Mouse (Mus musculus) embryonic facial prominence, embryonic 12.5 days (tissue): ENCODE measurements at regions not wholly inside any gene's neighbourhood (a gene's known extent, or its start where the extent isn't known, plus 50 kb on each side); places are given as distances from the start of the nearest gene placed in this dataset.

Source experiments
- ATAC-seq: fragments of 200-750 bp; cut with Nextera tagmentation; 2 replicates; pipeline ENCODE4 v1.8.0; 2017; ENCODE audit not compliant: insufficient number of reproducible peaks, insufficient read depth, low FRiP score, low TSS enrichment
- H3K27ac ChIP-seq: fragments of 300-500 bp; sonication (generic); 2 replicates; pipeline ENCODE4 v1.5.1; 2016; ENCODE audit warnings: mild to moderate bottlenecking
- H3K27me3 ChIP-seq: fragments of 300-500 bp; sonication (generic); 2 replicates; pipeline ENCODE4 v1.6.1; 2016; ENCODE audit warnings: mild to moderate bottlenecking, moderate library complexity
- H3K36me3 ChIP-seq: fragments of 300-500 bp; sonication (generic); 2 replicates; pipeline ENCODE4 v1.6.1; 2016; ENCODE audit warnings: mild to moderate bottlenecking
- H3K4me1 ChIP-seq: fragments of 300-500 bp; sonication (generic); 2 replicates; pipeline ENCODE4 v1.6.1; 2016
- H3K4me2 ChIP-seq: fragments of 300-500 bp; sonication (generic); replicated peaks from 2 replicates; pipeline ENCODE4 v1.6.1; 2016; ENCODE audit warnings: mild to moderate bottlenecking, moderate library complexity
- H3K4me3 ChIP-seq: fragments of 300-500 bp; sonication (generic); 2 replicates; pipeline ENCODE4 v1.5.1; 2016; ENCODE audit warnings: mild to moderate bottlenecking
- H3K9ac ChIP-seq: fragments of 300-500 bp; sonication (generic); 2 replicates; pipeline ENCODE4 v1.6.1; 2016; ENCODE audit warnings: mild to moderate bottlenecking, moderate library complexity
- H3K9me3 ChIP-seq: fragments of 300-500 bp; sonication (generic); 2 replicates; pipeline ENCODE4 v1.6.1; 2016; ENCODE audit warnings: mild to moderate bottlenecking, moderate library complexity
- WGBS: fragments of 180-500 bp; shearing (Covaris S2); methylation state at CpG from one replicate; pipeline ENCODE4 v1.1.7; 2016; 5-methylcytosine and 5-hydroxymethylcytosine counted together

GRCm38 (mm10) chr1:81864571-81864970, 368.3 kb upstream of the Gm9747 start:
- 86% methylated on average over 3 of the region's 3 CpGs for WGBS
- H3K4me1 ChIP-seq = no peaks in the 10 kb centered on the region
- H3K9me3 ChIP-seq = no peaks in the 10 kb centered on the region
- H3K36me3 ChIP-seq = no peaks in the 10 kb centered on the region
- no peak overlapping the region for H3K9ac ChIP-seq
- no peak overlapping the region for H3K4me3 ChIP-seq
- no peak overlapping the region for H3K27ac ChIP-seq
- no peak for ATAC-seq
- no peak overlapping the region for H3K4me2 ChIP-seq
- H3K27me3 ChIP-seq = no peaks in the 10 kb centered on the region

- Histone ChIP-seq H3K36me3 (no peaks in the 10 kb centered on the region), H3K9me3 (no peaks in the 10 kb centered on the region), H3K4me2 (no peak overlapping the region), H3K9ac (no peak overlapping the region), H3K27ac (no peak overlapping the region), H3K4me1 (no peaks in the 10 kb centered on the region), H3K4me3 (no peak overlapping the region), H3K27me3 (no peaks in the 10 kb centered on the region)
- 78% methylated on average over 1 of the region's 1 CpGs for WGBS
- ATAC-seq = no peak
These were observed 345.9 kb upstream of the Gm9747 start for GRCm38 (mm10) chr1:81886940-81887531.

GRCm38 (mm10) chr1:81897241-81897640, 335.7 kb upstream of the Gm9747 start:
- ATAC-seq = no peak
- Histone ChIP-seq H3K9me3 (no peaks in the 10 kb centered on the region), H3K27me3 (no peaks in the 10 kb centered on the region), H3K4me2 (no peak overlapping the region), H3K4me1 (no peaks in the 10 kb centered on the region), H3K36me3 (no peaks in the 10 kb centered on the region), H3K27ac (no peak overlapping the region), H3K4me3 (no peak overlapping the region), H3K9ac (no peak overlapping the region)
- 72% methylated on average over 3 of the region's 3 CpGs for WGBS

- WGBS = 73% methylated on average over 7 of the region's 7 CpGs
- no peak for ATAC-seq
- H3K27ac ChIP-seq = no peak overlapping the region
- no peak overlapping the region for H3K4me3 ChIP-seq
- H3K4me2 ChIP-seq = no peak overlapping the region
- H3K9ac ChIP-seq = no peak overlapping the region
- H3K27me3 ChIP-seq = no peaks in the 10 kb centered on the region
- no peaks in the 10 kb centered on the region for H3K9me3 ChIP-seq
- peaks cover 4% of the 10 kb centered on the region; the same call in 1 of the 2 replicates for H3K4me1 ChIP-seq
- no peaks in the 10 kb centered on the region for H3K36me3 ChIP-seq
These were observed 332.1 kb upstream of the Gm9747 start for GRCm38 (mm10) chr1:81900843-81901242.

GRCm38 (mm10) chr1:81904056-81904455, 328.9 kb upstream of the Gm9747 start:
- Histone ChIP-seq H3K9ac (no peak overlapping the region), H3K4me2 (no peak overlapping the region), H3K27me3 (no peaks in the 10 kb centered on the region), H3K4me3 (no peak overlapping the region), H3K9me3 (no peaks in the 10 kb centered on the region), H3K36me3 (no peaks in the 10 kb centered on the region), H3K27ac (peak overlapping the region; percentile 50; the same call in 1 of the 2 replicates), H3K4me1 (peaks cover 4% of the 10 kb centered on the region; the same call in 1 of the 2 replicates)
- ATAC-seq = no peak
- 46% methylated on average over 3 of the region's 3 CpGs for WGBS

- Histone ChIP-seq H3K9ac (no peak overlapping the region), H3K36me3 (no peaks in the 10 kb centered on the region), H3K4me1 (peaks cover 5% of the 10 kb centered on the region; the same call in 1 of the 2 replicates), H3K9me3 (no peaks in the 10 kb centered on the region), H3K4me2 (no peak overlapping the region), H3K4me3 (no peak overlapping the region), H3K27me3 (no peaks in the 10 kb centered on the region), H3K27ac (no peak overlapping the region)
- no peak for ATAC-seq
These were observed 320.3 kb upstream of the Gm9747 start for GRCm38 (mm10) chr1:81912607-81913006.

GRCm38 (mm10) chr1:81913561-81913964, 319.3 kb upstream of the Gm9747 start:
- Histone ChIP-seq H3K9ac (no peak overlapping the region), H3K9me3 (no peaks in the 10 kb centered on the region), H3K27ac (no peak overlapping the region), H3K4me3 (no peak overlapping the region), H3K36me3 (no peaks in the 10 kb centered on the region), H3K4me1 (peaks cover 5% of the 10 kb centered on the region; the same call in 1 of the 2 replicates), H3K27me3 (no peaks in the 10 kb centered on the region), H3K4me2 (no peak overlapping the region)
- no peak for ATAC-seq
- WGBS = 67% methylated on average over 4 of the region's 4 CpGs

GRCm38 (mm10) chr1:81916840-81917239, 316.1 kb upstream of the Gm9747 start:
- Histone ChIP-seq H3K9ac (no peak overlapping the region), H3K27ac (no peak overlapping the region), H3K4me1 (peaks cover 5% of the 10 kb centered on the region; the same call in 1 of the 2 replicates), H3K4me3 (no peak overlapping the region), H3K9me3 (no peaks in the 10 kb centered on the region), H3K27me3 (no peaks in the 10 kb centered on the region), H3K36me3 (no peaks in the 10 kb centered on the region), H3K4me2 (no peak overlapping the region)
- no peak for ATAC-seq
- 26% methylated on average over 2 of the region's 2 CpGs for WGBS

GRCm38 (mm10) chr1:81927721-81928120, 305.2 kb upstream of the Gm9747 start:
- Histone ChIP-seq H3K4me3 (no peak overlapping the region), H3K9ac (no peak overlapping the region), H3K4me1 (no peaks in the 10 kb centered on the region), H3K9me3 (no peaks in the 10 kb centered on the region), H3K4me2 (no peak overlapping the region), H3K27me3 (no peaks in the 10 kb centered on the region), H3K27ac (no peak overlapping the region), H3K36me3 (no peaks in the 10 kb centered on the region)
- ATAC-seq = no peak
- WGBS = 81% methylated on average over 5 of the region's 5 CpGs

GRCm38 (mm10) chr1:81933064-81933463, 299.8 kb upstream of the Gm9747 start:
- Histone ChIP-seq H3K27me3 (no peaks in the 10 kb centered on the region), H3K4me2 (no peak overlapping the region), H3K27ac (no peak overlapping the region), H3K9me3 (no peaks in the 10 kb centered on the region), H3K36me3 (no peaks in the 10 kb centered on the region), H3K4me1 (no peaks in the 10 kb centered on the region), H3K9ac (no peak overlapping the region), H3K4me3 (no peak overlapping the region)
- no peak for ATAC-seq

- no peak overlapping the region for H3K4me2 ChIP-seq
- H3K4me3 ChIP-seq = no peak overlapping the region
- H3K9ac ChIP-seq = no peak overlapping the region
- H3K36me3 ChIP-seq = no peaks in the 10 kb centered on the region
- H3K9me3 ChIP-seq = no peaks in the 10 kb centered on the region
- H3K4me1 ChIP-seq = no peaks in the 10 kb centered on the region
- no peak overlapping the region for H3K27ac ChIP-seq
- WGBS = 66% methylated on average over 5 of the region's 5 CpGs
- no peak for ATAC-seq
- no peaks in the 10 kb centered on the region for H3K27me3 ChIP-seq
These were observed 287.7 kb upstream of the Gm9747 start for GRCm38 (mm10) chr1:81945236-81945635.

- Histone ChIP-seq H3K4me3 (no peak overlapping the region), H3K27me3 (no peaks in the 10 kb centered on the region), H3K9ac (no peak overlapping the region), H3K27ac (no peak overlapping the region), H3K4me2 (no peak overlapping the region), H3K4me1 (no peaks in the 10 kb centered on the region), H3K9me3 (no peaks in the 10 kb centered on the region), H3K36me3 (no peaks in the 10 kb centered on the region)
- 27% methylated on average over 3 of the region's 3 CpGs for WGBS
- ATAC-seq = no peak
These were observed 282.8 kb upstream of the Gm9747 start for GRCm38 (mm10) chr1:81950140-81950550.

GRCm38 (mm10) chr1:81950853-81951252, 282.1 kb upstream of the Gm9747 start:
- Histone ChIP-seq H3K36me3 (no peaks in the 10 kb centered on the region), H3K9ac (no peak overlapping the region), H3K4me2 (no peak overlapping the region), H3K9me3 (no peaks in the 10 kb centered on the region), H3K27ac (no peak overlapping the region), H3K4me3 (no peak overlapping the region), H3K4me1 (no peaks in the 10 kb centered on the region), H3K27me3 (no peaks in the 10 kb centered on the region)
- no peak for ATAC-seq
- WGBS = 49% methylated on average over 1 of the region's 1 CpGs
